Mouse (Mus musculus): Measurements from ENCODE around the gene Ppm1h. TPM values are rescaled to one million over a fixed set of nuclear protein-coding genes. Genes with fewer than 3 reads are reported as not detected.

The Ppm1h gene
- total and polyA plus RNA-seq, 2 experiments from 2014 or later: 4.9 to 6.1 TPM

GRCm38 (mm10) chr10:122910798-122911225 lies 232.2 kb downstream of the Ppm1h start:
- TF ChIP-seq EP300 (IDR thresholded peaks at IDR 0.05; ENCODE audit: low read depth) (no peak), CTCF (IDR thresholded peaks at IDR 0.05; ENCODE audit: low read depth) (no peak)
- H3K4me1 ChIP-seq (ENCODE audit: control insufficient read depth, insufficient read depth): no peaks in the 10 kb centered on the region
- H3K4me3 ChIP-seq (ENCODE audit: low read depth, low read length): no peak overlapping the region
- no peak overlapping the region for H3K4me2 ChIP-seq (ENCODE audit: low read depth, low read length)
- H3K27me3 ChIP-seq (ENCODE audit: control insufficient read depth, insufficient read depth, low read length): no peaks in the 10 kb centered on the region
- H3K9me3 ChIP-seq (replicated peaks; ENCODE audit: control insufficient read depth, low read length): no peaks in the 10 kb centered on the region
- DNase-seq (ENCODE audit: low spot score) (no peak), ATAC-seq (ENCODE audit: insufficient read depth, low read depth) (no peak)
- peak overlapping the region; percentile 34; the same call in 1 of the 2 replicates for H3K27ac ChIP-seq (ENCODE audit: low read depth)
- H3K9ac ChIP-seq (replicated peaks; ENCODE audit: low read depth, low read length): no peak overlapping the region
- 68% methylated on average over 8 of the region's 8 CpGs for WGBS
- 0 out of 2 replicates have a peak, but pooled peaks cover 7% of the 10 kb centered on the region for H3K36me3 ChIP-seq (replicated peaks; ENCODE audit: control insufficient read depth, insufficient read depth, low read length)

GRCm38 (mm10) chr10:122911668-122912067 lies 233.1 kb downstream of the Ppm1h start:
- H3K36me3 ChIP-seq (replicated peaks; ENCODE audit: control insufficient read depth, insufficient read depth, low read length): 0 out of 2 replicates have a peak, but pooled peaks cover 7% of the 10 kb centered on the region
- no peaks in the 10 kb centered on the region for H3K4me1 ChIP-seq (ENCODE audit: control insufficient read depth, insufficient read depth)
- DNase-seq (ENCODE audit: low spot score): no peak
- WGBS: 77% methylated on average over 8 of the region's 8 CpGs
- H3K4me2 ChIP-seq (ENCODE audit: low read depth, low read length): no peak overlapping the region
- no peak overlapping the region for H3K4me3 ChIP-seq (ENCODE audit: low read depth, low read length)
- no peak for ATAC-seq (ENCODE audit: insufficient read depth, low read depth)
- H3K9me3 ChIP-seq (replicated peaks; ENCODE audit: control insufficient read depth, low read length): no peaks in the 10 kb centered on the region
- H3K27ac ChIP-seq (ENCODE audit: low read depth): peak overlapping the region; percentile 48
- H3K9ac ChIP-seq (replicated peaks; ENCODE audit: low read depth, low read length): no peak overlapping the region
- H3K27me3 ChIP-seq (ENCODE audit: control insufficient read depth, insufficient read depth, low read length): no peaks in the 10 kb centered on the region
- TF ChIP-seq EP300 (IDR thresholded peaks at IDR 0.05; ENCODE audit: low read depth) (no peak), CTCF (IDR thresholded peaks at IDR 0.05; ENCODE audit: low read depth) (no peak)

GRCm38 (mm10) chr10:122912086-122912690 lies 233.6 kb downstream of the Ppm1h start:
- Histone ChIP-seq H3K9ac (replicated peaks; ENCODE audit: low read depth, low read length) (no peak overlapping the region), H3K36me3 (replicated peaks; ENCODE audit: control insufficient read depth, insufficient read depth, low read length) (0 out of 2 replicates have a peak, but pooled peaks cover 5% of the 10 kb centered on the region), H3K9me3 (replicated peaks; ENCODE audit: control insufficient read depth, low read length) (no peaks in the 10 kb centered on the region), H3K4me1 (ENCODE audit: control insufficient read depth, insufficient read depth) (no peaks in the 10 kb centered on the region), H3K4me2 (ENCODE audit: low read depth, low read length) (peak overlapping the region; percentile 29; the same call in 1 of the 2 replicates), H3K4me3 (ENCODE audit: low read depth, low read length) (0 out of 2 replicates have a peak overlapping the region, but pooled peaks have one; percentile 2), H3K27ac (ENCODE audit: low read depth) (peak overlapping the region; percentile 77), H3K27me3 (ENCODE audit: control insufficient read depth, insufficient read depth, low read length) (no peaks in the 10 kb centered on the region)
- WGBS: 45% methylated on average over 12 of the region's 12 CpGs
- DNase-seq (ENCODE audit: low spot score) (no peak), ATAC-seq (ENCODE audit: insufficient read depth, low read depth) (no peak)
- TF ChIP-seq CTCF (IDR thresholded peaks at IDR 0.05; ENCODE audit: low read depth) (no peak), EP300 (IDR thresholded peaks at IDR 0.05; ENCODE audit: low read depth) (no peak)

- Histone ChIP-seq H3K27ac (ENCODE audit: low read depth) (peak overlapping the region; percentile 77), H3K36me3 (replicated peaks; ENCODE audit: control insufficient read depth, insufficient read depth, low read length) (no peaks in the 10 kb centered on the region), H3K4me2 (ENCODE audit: low read depth, low read length) (peak overlapping the region; percentile 29), H3K4me1 (ENCODE audit: control insufficient read depth, insufficient read depth) (no peaks in the 10 kb centered on the region), H3K27me3 (ENCODE audit: control insufficient read depth, insufficient read depth, low read length) (no peaks in the 10 kb centered on the region), H3K9ac (replicated peaks; ENCODE audit: low read depth, low read length) (peak overlapping the region; percentile 35; the same call in 1 of the 2 replicates), H3K4me3 (ENCODE audit: low read depth, low read length) (peak overlapping the region; percentile 2; the same call in 1 of the 2 replicates), H3K9me3 (replicated peaks; ENCODE audit: control insufficient read depth, low read length) (no peaks in the 10 kb centered on the region)
- ATAC-seq (ENCODE audit: insufficient read depth, low read depth): peak; percentile 83
- TF ChIP-seq EP300 (IDR thresholded peaks at IDR 0.05; ENCODE audit: low read depth) (no peak), CTCF (IDR thresholded peaks at IDR 0.05; ENCODE audit: low read depth) (no peak)
- WGBS: 24% methylated on average over 19 of the region's 19 CpGs
- DNase-seq (ENCODE audit: low spot score): peak; percentile 60
These were observed 234.3 kb downstream of the Ppm1h start for GRCm38 (mm10) chr10:122912701-122913368.

- H3K4me1 ChIP-seq (ENCODE audit: control insufficient read depth, insufficient read depth): no peaks in the 10 kb centered on the region
- peak overlapping the region; percentile 29; the same call in 1 of the 2 replicates for H3K4me2 ChIP-seq (ENCODE audit: low read depth, low read length)
- H3K36me3 ChIP-seq (replicated peaks; ENCODE audit: control insufficient read depth, insufficient read depth, low read length): no peaks in the 10 kb centered on the region
- H3K9me3 ChIP-seq (replicated peaks; ENCODE audit: control insufficient read depth, low read length): no peaks in the 10 kb centered on the region
- H3K27ac ChIP-seq (ENCODE audit: low read depth): peak overlapping the region; percentile 77
- 69% methylated on average over 11 of the region's 11 CpGs for WGBS
- no peak for ATAC-seq (ENCODE audit: insufficient read depth, low read depth)
- H3K4me3 ChIP-seq (ENCODE audit: low read depth, low read length): no peak overlapping the region
- DNase-seq (ENCODE audit: low spot score): no peak
- no peak for TF ChIP-seq EP300 (IDR thresholded peaks at IDR 0.05; ENCODE audit: low read depth)
- no peak for TF ChIP-seq CTCF (IDR thresholded peaks at IDR 0.05; ENCODE audit: low read depth)
- H3K9ac ChIP-seq (replicated peaks; ENCODE audit: low read depth, low read length): 0 out of 2 replicates have a peak overlapping the region, but pooled peaks have one; percentile 35
- no peaks in the 10 kb centered on the region for H3K27me3 ChIP-seq (ENCODE audit: control insufficient read depth, insufficient read depth, low read length)
These were observed 234.8 kb downstream of the Ppm1h start for GRCm38 (mm10) chr10:122913393-122913792.
